Mouse (Mus musculus) hindlimb bud, embryonic 11.5 days (tissue): ENCODE data around the gene Cyba.

Experiments
- DNase-seq: peaks from one replicate; pipeline ENCODE4 v3.0.0-alpha.2; 2012; ENCODE audit warnings: low read depth, low spot score; ENCODE audit errors: extremely low spot score

The Cyba gene

GRCm38 (mm10) chr8:122432443-122433268 lies at the start of gene Cyba:
Cyba (minus strand) TSS chr8:122432930.
- DNase-seq, result no peak

- DNase-seq, result no peak
Observed at GRCm38 (mm10) chr8:122482448-122482847, 49.7 kb upstream of the Cyba start.

GRCm38 (mm10) chr8:122475580-122476320 lies 43.0 kb upstream of the Cyba start, which contains the start of the genes Rnf166 and Ctu2:
Rnf166 (minus strand) TSS chr8:122476064.
Ctu2 (plus strand) TSS chr8:122476143.
- DNase-seq, result peak; percentile 47

GRCm38 (mm10) chr8:122474951-122475560 lies 42.3 kb upstream of the Cyba start:
- DNase-seq, result no peak

GRCm38 (mm10) chr8:122473911-122474421 lies 41.2 kb upstream of the Cyba start:
- no peak for DNase-seq

- no peak for DNase-seq
Observed at GRCm38 (mm10) chr8:122470691-122471090, 38.0 kb upstream of the Cyba start.

- DNase-seq, result no peak
Observed at GRCm38 (mm10) chr8:122469965-122470364, 37.2 kb upstream of the Cyba start.

- no peak for DNase-seq
Observed at GRCm38 (mm10) chr8:122469407-122469806, 36.7 kb upstream of the Cyba start.

GRCm38 (mm10) chr8:122467816-122468215 lies 35.1 kb upstream of the Cyba start:
- DNase-seq, result no peak

- no peak for DNase-seq
Observed at GRCm38 (mm10) chr8:122464985-122465384, 32.3 kb upstream of the Cyba start.

GRCm38 (mm10) chr8:122463651-122464640 lies 31.2 kb upstream of the Cyba start:
- DNase-seq, result no peak

GRCm38 (mm10) chr8:122462510-122462909 lies 29.8 kb upstream of the Cyba start:
- no peak for DNase-seq

GRCm38 (mm10) chr8:122461473-122462148 lies 28.9 kb upstream of the Cyba start:
- DNase-seq, result no peak

- DNase-seq, result no peak
Observed at GRCm38 (mm10) chr8:122460524-122461472, 28.1 kb upstream of the Cyba start, which contains the start of gene Snai3. Snai3 (minus strand) TSS chr8:122460733.

- no peak for DNase-seq
Observed at GRCm38 (mm10) chr8:122459990-122460389, 27.3 kb upstream of the Cyba start.

GRCm38 (mm10) chr8:122459218-122459900 lies 26.6 kb upstream of the Cyba start:
- DNase-seq, result no peak

GRCm38 (mm10) chr8:122457171-122457570 lies 24.4 kb upstream of the Cyba start:
- no peak for DNase-seq

- DNase-seq, result no peak
Observed at GRCm38 (mm10) chr8:122454409-122454808, 21.7 kb upstream of the Cyba start.
